Mouse (Mus musculus) brown adipose tissue, adult 24 weeks (tissue): ENCODE results near the gene 1700023F06Rik. TPM values are rescaled to one million over a fixed set of nuclear protein-coding genes. Genes with fewer than 3 reads are reported as not detected.

Experiments
- H3K27ac ChIP-seq: fragments of 200-500 bp; replicated peaks from 2 replicates; pipeline ENCODE4 v1.5.1; 2012; ENCODE audit warnings: low read depth, mild to moderate bottlenecking, low read length
- H3K4me1 ChIP-seq: fragments of 200-500 bp; 2 replicates; pipeline ENCODE4 v1.6.1; 2012; ENCODE audit warnings: low read length, mixed read lengths; ENCODE audit not compliant: control insufficient read depth, insufficient read depth, insufficient read length
- H3K4me3 ChIP-seq: fragments of 200-500 bp; 2 replicates; pipeline ENCODE4 v1.5.1; 2012; ENCODE audit warnings: low read depth, mild to moderate bottlenecking, low read length, moderate library complexity; ENCODE audit not compliant: insufficient read depth
- polyA plus RNA-seq: library from polyadenylated mRNA; stranded (reverse); fragments of >200 nt; gene quantifications from 2 replicates; pipeline ENCODE4 v1.2.4, GENCODE M21; 2012; ENCODE audit not compliant: missing spikeins, insufficient read depth, insufficient read length

1700023F06Rik gene
- polyA plus RNA-seq, 1 experiment: not detected

- Histone ChIP-seq H3K4me3 (no peak overlapping the region), H3K27ac (no peak overlapping the region), H3K4me1 (no peaks in the 10 kb centered on the region; the same call in 1 of the 2 replicates)
Observed at GRCm38 (mm10) chr11:103180426-103180825, 27.9 kb downstream of the 1700023F06Rik start.

GRCm38 (mm10) chr11:103178748-103179147 lies 29.6 kb downstream of the 1700023F06Rik start:
- Histone ChIP-seq H3K27ac (no peak overlapping the region), H3K4me3 (no peak overlapping the region), H3K4me1 (peaks cover 7% of the 10 kb centered on the region)

- no peak overlapping the region for H3K27ac ChIP-seq
- H3K4me1 ChIP-seq: peaks cover 7% of the 10 kb centered on the region
- no peak overlapping the region for H3K4me3 ChIP-seq
Observed at GRCm38 (mm10) chr11:103177815-103178485, 30.4 kb downstream of the 1700023F06Rik start.

GRCm38 (mm10) chr11:103177216-103177615 lies 31.1 kb downstream of the 1700023F06Rik start:
- no peak overlapping the region for H3K4me3 ChIP-seq
- H3K4me1 ChIP-seq: peaks cover 7% of the 10 kb centered on the region
- H3K27ac ChIP-seq: no peak overlapping the region; the same call in 1 of the 2 replicates

GRCm38 (mm10) chr11:103176510-103176909 lies 31.8 kb downstream of the 1700023F06Rik start:
- Histone ChIP-seq H3K27ac (peak overlapping the region; percentile 41; the same call in 1 of the 2 replicates), H3K4me1 (peaks cover 7% of the 10 kb centered on the region), H3K4me3 (no peak overlapping the region; the same call in 1 of the 2 replicates)

GRCm38 (mm10) chr11:103175688-103176442 lies 32.5 kb downstream of the 1700023F06Rik start:
- Histone ChIP-seq H3K4me3 (peak overlapping the region; percentile 39), H3K4me1 (peaks cover 7% of the 10 kb centered on the region), H3K27ac (peak overlapping the region; percentile 86)

GRCm38 (mm10) chr11:103174891-103175391 lies 33.4 kb downstream of the 1700023F06Rik start:
- Histone ChIP-seq H3K4me3 (no peak overlapping the region), H3K4me1 (peaks cover 7% of the 10 kb centered on the region), H3K27ac (peak overlapping the region; percentile 86; the same call in 1 of the 2 replicates)

GRCm38 (mm10) chr11:103174411-103174832 lies 33.9 kb downstream of the 1700023F06Rik start:
- Histone ChIP-seq H3K4me1 (peaks cover 7% of the 10 kb centered on the region), H3K27ac (peak overlapping the region; percentile 30; the same call in 1 of the 2 replicates), H3K4me3 (no peak overlapping the region)

GRCm38 (mm10) chr11:103173771-103174344 lies 34.5 kb downstream of the 1700023F06Rik start:
- 0 out of 2 replicates have a peak overlapping the region, but pooled peaks have one; percentile 3 for H3K4me3 ChIP-seq
- H3K27ac ChIP-seq: peak overlapping the region; percentile 30
- peaks cover 7% of the 10 kb centered on the region for H3K4me1 ChIP-seq

- 0 out of 2 replicates have a peak overlapping the region, but pooled peaks have one; percentile 3 for H3K4me3 ChIP-seq
- H3K27ac ChIP-seq: peak overlapping the region; percentile 14; the same call in 1 of the 2 replicates
- H3K4me1 ChIP-seq: peaks cover 7% of the 10 kb centered on the region
Observed at GRCm38 (mm10) chr11:103173041-103173770, 35.2 kb downstream of the 1700023F06Rik start.

- H3K27ac ChIP-seq: peak overlapping the region; percentile 71; the same call in 1 of the 2 replicates
- peaks cover 7% of the 10 kb centered on the region for H3K4me1 ChIP-seq
- H3K4me3 ChIP-seq: peak overlapping the region; percentile 75
Observed at GRCm38 (mm10) chr11:103172392-103173040, 35.8 kb downstream of the 1700023F06Rik start.

- H3K4me3 ChIP-seq: peak overlapping the region; percentile 75
- peak overlapping the region; percentile 71 for H3K27ac ChIP-seq
- H3K4me1 ChIP-seq: peaks cover 7% of the 10 kb centered on the region
Observed at GRCm38 (mm10) chr11:103171703-103172391, 36.5 kb downstream of the 1700023F06Rik start.

GRCm38 (mm10) chr11:103171286-103171620 lies 37.1 kb downstream of the 1700023F06Rik start:
- Histone ChIP-seq H3K4me3 (peak overlapping the region; percentile 75), H3K27ac (peak overlapping the region; percentile 71), H3K4me1 (peaks cover 7% of the 10 kb centered on the region)
